Mouse (Mus musculus) heart, adult 2 months (tissue): ENCODE measurements around the gene Foxl1.

Experiments used
- CTCF ChIP-seq: fragments of 200-600 bp; IDR thresholded peaks from 2 replicates; pipeline ENCODE4 v1.8.1; 2022; ENCODE audit warnings: antibody characterized with exemption, mild to moderate bottlenecking, moderate library complexity
- EP300 ChIP-seq: fragments of 200-500 bp; IDR thresholded peaks from 2 replicates; pipeline ENCODE4 v1.6.1; 2011; ENCODE audit warnings: low read depth, low read length, control low read depth; ENCODE audit not compliant: insufficient read depth
- POLR2A ChIP-seq: fragments of 200-500 bp; IDR thresholded peaks from 2 replicates; pipeline ENCODE4 v1.6.1; 2011; ENCODE audit warnings: mild to moderate bottlenecking, low read depth, low read length, control low read depth; ENCODE audit not compliant: insufficient read depth

- TF ChIP-seq EP300 (no peak), CTCF (no peak), POLR2A (no peak)
Measured at GRCm38 (mm10) chr8:121162413-121162812, 34.7 kb downstream of the Foxl1 start.
